Mouse (Mus musculus) liver, adult 2 months (tissue): ENCODE measurements around the gene Phf21a.

Source experiments
- CTCF ChIP-seq: fragments of 200-500 bp; IDR thresholded peaks from 2 replicates; pipeline ENCODE4 v1.5.1; 2011; ENCODE audit warnings: low read depth, low read length, control low read depth
- POLR2A ChIP-seq: fragments of 200-500 bp; IDR thresholded peaks from 2 replicates; pipeline ENCODE4 v1.6.1; 2011; ENCODE audit warnings: low read length, control low read depth; ENCODE audit not compliant: insufficient read depth; ENCODE audit errors: extremely low read depth

DNA sequence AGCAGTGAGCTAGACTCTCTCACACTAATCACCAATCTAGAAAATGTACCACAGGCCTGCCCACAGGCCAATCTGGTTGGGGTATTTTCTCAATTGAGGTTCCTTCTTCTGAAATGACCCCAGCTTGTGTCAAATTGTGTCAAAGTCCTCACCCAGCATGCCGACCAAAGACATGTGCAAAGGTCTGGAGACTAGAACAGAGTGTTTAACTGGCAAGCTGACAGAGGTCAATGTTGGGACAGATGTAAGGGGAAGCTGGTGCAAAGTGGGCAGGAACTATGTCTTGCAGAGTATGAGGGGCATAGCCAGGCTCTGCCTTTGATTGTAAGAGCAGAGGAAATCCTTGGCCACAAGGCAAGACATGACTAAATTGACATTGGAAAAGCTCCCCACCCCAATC lies 7.2 kb upstream of the Phf21a start:
- TF ChIP-seq POLR2A (no peak), CTCF (no peak)
